Mouse (Mus musculus) stomach, adult 2 months (tissue): ENCODE measurements around the gene P2ry10. TPM values are rescaled to one million over a fixed set of nuclear protein-coding genes. Genes with fewer than 3 reads are reported as not detected.

Experiments
- polyA plus RNA-seq: library from polyadenylated mRNA; depleted of rRNA; stranded (reverse); fragments of >200 nt; gene quantifications from 2 replicates; pipeline ENCODE4 v1.2.3, GENCODE M21; 2012; rRNA removed

P2ry10 gene
- polyA plus RNA-seq = 0.02 and 0.06 TPM in 2 replicates

GRCm38 (mm10) chrX:107088177-107088576 is at the start of gene P2ry10:
Gene P2ry10, plus strand, starts transcription at chrX:107088492.

DNA sequence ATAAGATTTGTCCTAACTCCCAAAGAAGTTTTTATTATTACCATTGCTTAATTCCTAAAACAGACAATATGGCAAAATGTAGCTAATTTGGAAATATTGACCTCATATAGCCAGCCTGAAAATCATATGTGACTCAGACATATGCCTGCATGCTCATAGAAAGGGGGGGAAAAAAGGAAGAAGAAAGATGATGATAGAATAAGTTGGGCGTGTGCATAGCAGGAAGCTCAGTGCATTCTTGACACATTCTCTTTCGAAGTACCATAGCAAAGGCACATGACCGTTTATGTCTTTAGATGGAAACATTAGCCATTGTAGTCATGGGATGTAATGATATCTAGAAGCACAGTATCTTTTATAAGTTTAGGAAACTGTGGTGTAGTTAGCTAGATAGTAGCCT is 60.4 kb downstream of the P2ry10 start, which contains the start of gene P2ry10b:
P2ry10b (plus strand) TSS at position 247 of the 400 bp plus-strand sequence.

Other genes starting within 250 kb of the P2ry10 start
- 0.55 and 0.63 TPM in 2 replicates for gene Rtl3, start 247.8 kb upstream of the P2ry10 start, polyA plus RNA-seq
- gene Lpar4, start 167.9 kb upstream of the P2ry10 start, polyA plus RNA-seq = 0.04 TPM in 1 of 2 replicates, not detected in the other
- 0.13 and 0.69 TPM in 2 replicates for gene P2ry10b, start 60.4 kb downstream of the P2ry10 start, polyA plus RNA-seq
- not detected in 2 replicates for gene Gpr174, start 167.4 kb downstream of the P2ry10 start, polyA plus RNA-seq